Mouse (Mus musculus) heart, embryonic 11.5 days (tissue): ENCODE results near the gene Gpcpd1. TPM values are rescaled to one million over a fixed set of nuclear protein-coding genes. Genes with fewer than 3 reads are reported as not detected.

ENCODE experiments used
- ATAC-seq: fragments of 200-750 bp; cut with Nextera tagmentation; replicated peaks from 2 replicates; pipeline ENCODE4 v1.8.0; 2017; ENCODE audit warnings: moderate library complexity; ENCODE audit not compliant: insufficient number of reproducible peaks, low FRiP score, low TSS enrichment
- H3K27ac ChIP-seq: fragments of 300-500 bp; sonication (generic); 2 replicates; pipeline ENCODE4 v1.5.1; 2014; ENCODE audit warnings: mild to moderate bottlenecking, low read depth, low read length
- H3K27me3 ChIP-seq: fragments of 300-500 bp; sonication (generic); 2 replicates; pipeline ENCODE4 v1.6.1; 2014; ENCODE audit warnings: mild to moderate bottlenecking, low read length, mixed read lengths; ENCODE audit not compliant: control insufficient read depth, insufficient read depth
- H3K36me3 ChIP-seq: fragments of 300-500 bp; sonication (generic); 2 replicates; pipeline ENCODE4 v1.6.1; 2014; ENCODE audit warnings: mild to moderate bottlenecking, low read length, moderate library complexity, mixed read lengths; ENCODE audit not compliant: control insufficient read depth, insufficient read depth
- H3K4me1 ChIP-seq: fragments of 300-500 bp; sonication (generic); 2 replicates; pipeline ENCODE4 v1.6.1; 2014; ENCODE audit warnings: low read length; ENCODE audit not compliant: control insufficient read depth, insufficient read depth
- H3K4me2 ChIP-seq: fragments of 300-500 bp; sonication (generic); 2 replicates; pipeline ENCODE4 v1.6.1; 2014; ENCODE audit warnings: mild to moderate bottlenecking, moderate library complexity
- H3K4me3 ChIP-seq: fragments of 300-500 bp; sonication (generic); 2 replicates; pipeline ENCODE4 v1.5.1; 2014; ENCODE audit warnings: low read depth, low read length
- H3K9ac ChIP-seq: fragments of 300-500 bp; sonication (generic); 2 replicates; pipeline ENCODE4 v1.6.1; 2014; ENCODE audit warnings: mild to moderate bottlenecking, low read depth, low read length, moderate library complexity
- H3K9me3 ChIP-seq: fragments of 300-500 bp; sonication (generic); replicated peaks from 2 replicates; pipeline ENCODE4 v1.6.1; 2016; ENCODE audit warnings: low read length; ENCODE audit not compliant: control insufficient read depth
- WGBS: fragments of 180-500 bp; shearing (Covaris S2); extraction: QIAGEN DNeasy Blood & Tissue Kit; methylation state at CpG from one replicate; pipeline ENCODE4 v1.1.7; 2014; ENCODE audit not compliant: insufficient replicate concordance; 5-methylcytosine and 5-hydroxymethylcytosine counted together
- polyA plus RNA-seq: library from polyadenylated mRNA; unstranded; fragments of >200 nt; fragmentation: Nextera tagmentation; extraction: Ambion mirVana; gene quantifications from 2 replicates; pipeline ENCODE4 v1.2.1, GENCODE M21; 2014

The Gpcpd1 gene
- polyA plus RNA-seq, 1 experiment from 2014 or later = 36.5 TPM

DNA sequence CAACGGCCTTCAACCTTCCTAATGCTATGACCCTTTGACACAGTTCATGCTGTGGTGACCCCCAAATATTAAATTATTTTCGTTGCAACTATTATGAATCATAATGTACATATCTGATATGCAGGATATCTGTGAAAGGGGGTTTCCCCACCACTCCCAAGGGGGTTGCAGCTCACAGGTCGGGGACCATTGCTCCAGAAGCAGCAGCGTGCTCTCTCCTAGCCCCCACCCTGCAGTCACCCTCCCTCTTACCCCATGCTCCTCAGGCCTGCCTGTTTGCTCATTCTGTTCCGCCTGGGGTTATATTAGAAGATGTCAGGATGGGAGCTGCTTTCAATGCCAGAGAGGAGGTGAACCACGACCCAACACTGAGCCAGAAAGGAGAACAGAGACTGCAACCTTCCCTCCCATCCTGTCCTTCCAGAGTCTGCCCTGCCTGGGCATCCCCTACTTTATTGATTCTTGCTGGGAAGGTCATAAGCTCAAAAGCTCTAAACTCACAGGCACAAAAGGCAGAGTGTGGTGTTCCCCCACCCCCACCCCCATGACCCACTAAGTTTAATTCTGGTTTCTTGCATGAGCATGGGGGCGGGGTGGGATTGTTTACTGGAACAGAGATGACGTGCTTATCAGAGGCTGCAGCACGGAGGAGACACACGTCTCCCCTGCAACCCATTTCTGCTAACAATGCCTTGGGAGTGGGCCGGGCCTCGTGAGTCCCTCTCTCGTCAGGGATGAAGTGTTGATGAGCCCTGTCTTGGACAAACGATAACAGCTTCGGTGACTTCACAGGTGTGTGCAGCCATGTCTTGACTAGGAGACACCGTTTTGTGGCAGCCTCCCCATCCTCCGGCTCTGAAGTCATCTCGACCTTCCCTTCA is 69.3 kb downstream of the Gpcpd1 start:
- ATAC-seq = no peak
- no peak overlapping the region for H3K4me3 ChIP-seq
- peak overlapping the region; percentile 11 for H3K4me2 ChIP-seq
- no peaks in the 10 kb centered on the region for H3K36me3 ChIP-seq
- H3K4me1 ChIP-seq = 0 out of 2 replicates have a peak, but pooled peaks cover 4% of the 10 kb centered on the region
- 39% methylated on average over 18 of the region's 18 CpGs for WGBS
- no peak overlapping the region for H3K9ac ChIP-seq
- no peak overlapping the region for H3K27ac ChIP-seq
- no peaks in the 10 kb centered on the region for H3K27me3 ChIP-seq
- no peaks in the 10 kb centered on the region for H3K9me3 ChIP-seq

DNA sequence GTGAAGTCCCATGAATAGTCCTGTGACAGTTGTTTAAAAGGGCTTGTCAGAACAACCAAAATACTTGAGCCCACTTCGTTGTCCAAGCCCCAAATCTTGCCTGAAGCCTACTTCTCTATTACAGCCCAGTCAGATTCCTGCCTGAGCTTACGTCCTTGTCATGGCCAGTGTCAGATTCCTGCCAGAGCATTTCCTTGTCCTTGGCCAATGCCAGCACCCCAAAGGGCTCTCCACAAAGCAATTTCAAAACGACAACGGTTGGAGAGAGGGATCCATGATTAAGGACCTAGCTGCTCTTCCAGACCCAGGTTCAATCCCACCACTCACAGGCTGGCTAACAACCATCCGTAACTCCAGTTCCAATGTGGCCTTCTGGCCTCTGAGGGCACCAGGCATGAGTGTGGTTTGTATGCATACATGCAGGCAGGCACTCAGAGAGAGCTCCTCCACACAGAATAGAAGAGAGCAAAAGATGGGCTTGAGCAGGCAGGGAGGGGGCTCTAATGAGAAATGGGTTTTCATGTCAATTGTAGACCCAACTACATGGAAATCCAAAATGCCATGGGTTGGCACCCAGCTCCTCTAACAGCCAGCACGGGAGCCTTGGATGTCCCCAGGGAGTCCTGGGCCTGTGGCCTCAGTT is 70.2 kb downstream of the Gpcpd1 start:
- Histone ChIP-seq H3K9me3 (no peaks in the 10 kb centered on the region), H3K36me3 (no peaks in the 10 kb centered on the region), H3K4me1 (peaks cover 8% of the 10 kb centered on the region; the same call in 1 of the 2 replicates), H3K9ac (no peak overlapping the region), H3K27ac (no peak overlapping the region), H3K4me3 (no peak overlapping the region), H3K4me2 (no peak overlapping the region), H3K27me3 (no peaks in the 10 kb centered on the region)
- no peak for ATAC-seq
- WGBS = 75% methylated on average over 6 of the region's 6 CpGs

DNA sequence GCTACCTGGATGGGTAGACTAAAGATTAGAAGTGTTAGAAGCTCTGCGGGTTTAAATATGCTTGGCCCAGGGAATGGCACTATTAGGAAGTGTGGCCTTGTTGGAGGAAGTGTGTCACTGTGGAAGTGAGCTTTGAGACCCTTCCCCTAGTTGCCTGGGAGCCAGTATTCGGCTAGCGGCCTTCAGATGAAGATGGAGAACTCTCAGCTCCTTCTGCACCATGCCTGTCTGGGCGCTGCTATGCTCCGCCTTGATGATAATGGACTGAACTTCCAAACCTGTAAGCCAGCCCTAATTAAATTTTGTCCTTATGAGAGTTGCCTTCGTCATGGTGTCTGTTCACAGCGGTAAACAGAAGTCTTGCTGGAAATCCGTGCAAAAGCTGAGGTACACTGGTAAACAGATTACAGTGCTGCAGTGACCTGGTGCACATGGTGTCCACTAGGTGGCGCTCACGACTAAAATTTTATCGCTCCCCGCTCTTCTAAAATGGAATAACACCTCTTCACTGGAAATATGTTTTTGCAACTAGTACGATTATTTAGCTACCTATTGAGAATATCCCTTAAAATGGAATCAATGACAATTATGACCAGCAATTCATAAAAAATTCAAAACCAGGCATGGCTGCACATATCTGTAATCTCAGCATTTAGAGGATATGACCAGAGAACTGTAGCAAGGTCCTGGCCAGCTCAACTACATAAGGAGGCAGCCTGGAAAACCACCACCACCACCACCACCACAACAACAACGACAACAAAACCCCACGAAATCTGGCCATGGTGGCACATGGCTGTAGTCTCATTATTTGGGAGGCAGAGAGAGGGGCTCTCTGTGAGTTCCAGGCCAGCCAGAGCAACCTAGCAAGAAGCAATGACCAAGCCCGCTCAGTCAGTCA is 71.1 kb downstream of the Gpcpd1 start:
- Histone ChIP-seq H3K36me3 (no peaks in the 10 kb centered on the region), H3K9me3 (no peaks in the 10 kb centered on the region), H3K4me2 (no peak overlapping the region), H3K9ac (no peak overlapping the region), H3K4me1 (peaks cover 8% of the 10 kb centered on the region; the same call in 1 of the 2 replicates), H3K27ac (no peak overlapping the region), H3K27me3 (no peaks in the 10 kb centered on the region), H3K4me3 (no peak overlapping the region)
- no peak for ATAC-seq
- WGBS = 25% methylated on average over 16 of the region's 16 CpGs

DNA sequence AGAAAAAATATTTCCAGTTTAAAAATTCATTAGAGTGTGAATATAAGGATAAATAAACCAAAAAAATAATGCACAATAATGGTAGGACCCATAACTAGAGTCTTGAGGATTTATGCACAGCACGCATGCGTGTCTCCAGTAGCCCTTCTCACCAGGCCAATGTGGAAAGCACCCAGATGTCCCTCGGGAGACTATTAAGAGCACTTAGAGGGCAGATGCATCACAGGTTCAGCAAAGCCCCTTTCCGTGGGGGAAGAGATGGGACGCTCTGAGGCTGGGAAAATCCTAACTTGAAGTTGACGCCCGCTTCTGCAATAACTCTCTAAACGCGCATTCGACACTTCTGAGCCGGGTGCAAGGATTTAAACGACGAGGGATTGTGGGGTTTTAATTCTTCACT is 71.9 kb downstream of the Gpcpd1 start:
- Histone ChIP-seq H3K4me2 (no peak overlapping the region), H3K27ac (no peak overlapping the region), H3K9me3 (no peaks in the 10 kb centered on the region), H3K9ac (no peak overlapping the region), H3K27me3 (no peaks in the 10 kb centered on the region), H3K36me3 (no peaks in the 10 kb centered on the region), H3K4me3 (no peak overlapping the region), H3K4me1 (peaks cover 8% of the 10 kb centered on the region; the same call in 1 of the 2 replicates)
- 76% methylated on average over 13 of the region's 13 CpGs for WGBS
- no peak for ATAC-seq

DNA sequence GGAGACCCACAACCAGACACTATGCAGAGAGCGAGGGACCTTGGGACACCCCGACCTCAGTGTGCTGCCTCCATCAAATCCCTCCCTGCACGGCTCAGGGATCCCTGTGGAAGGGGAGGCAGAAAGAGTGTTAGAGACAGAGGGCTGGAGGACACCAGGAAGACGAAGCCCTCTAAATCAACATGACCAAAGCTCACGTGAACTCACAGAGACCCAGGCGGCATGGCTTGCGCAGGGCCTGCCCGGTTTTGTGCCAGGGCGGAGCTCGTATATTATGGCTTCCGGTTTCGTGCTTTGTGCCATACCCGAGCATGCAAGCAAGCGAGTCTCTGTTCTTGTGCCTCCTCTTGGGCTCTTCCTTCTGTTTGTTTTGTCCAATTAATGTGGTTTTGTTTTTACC is 72.5 kb downstream of the Gpcpd1 start:
- 85% methylated on average over 14 of the region's 14 CpGs for WGBS
- no peak overlapping the region for H3K27ac ChIP-seq
- no peak overlapping the region for H3K4me3 ChIP-seq
- H3K4me2 ChIP-seq = no peak overlapping the region
- no peaks in the 10 kb centered on the region for H3K9me3 ChIP-seq
- no peaks in the 10 kb centered on the region for H3K36me3 ChIP-seq
- H3K9ac ChIP-seq = no peak overlapping the region
- H3K4me1 ChIP-seq = peaks cover 8% of the 10 kb centered on the region; the same call in 1 of the 2 replicates
- no peaks in the 10 kb centered on the region for H3K27me3 ChIP-seq
- no peak for ATAC-seq

DNA sequence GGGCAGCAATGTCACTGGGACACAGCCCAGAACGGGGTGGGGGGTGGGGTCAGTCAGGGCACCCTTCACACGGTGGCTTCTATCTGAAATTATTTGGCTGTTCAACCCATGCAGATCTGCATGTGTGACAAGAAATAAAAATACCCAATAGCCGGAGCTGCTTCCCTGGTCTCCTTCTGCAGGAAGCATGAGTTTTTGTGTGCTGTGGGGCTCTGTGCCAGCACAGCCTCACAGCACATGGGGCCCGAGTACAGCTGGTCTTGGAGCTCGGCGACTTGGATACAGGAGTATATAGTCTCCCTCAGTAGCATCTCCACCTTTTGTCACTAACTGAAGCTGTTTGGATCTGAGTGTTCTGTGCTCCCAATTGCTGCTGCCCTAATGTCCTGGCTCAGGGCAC is 73.2 kb downstream of the Gpcpd1 start:
- Histone ChIP-seq H3K27ac (no peak overlapping the region), H3K4me2 (no peak overlapping the region), H3K36me3 (no peaks in the 10 kb centered on the region), H3K9me3 (no peaks in the 10 kb centered on the region), H3K27me3 (no peaks in the 10 kb centered on the region), H3K4me1 (peaks cover 8% of the 10 kb centered on the region; the same call in 1 of the 2 replicates), H3K9ac (no peak overlapping the region), H3K4me3 (no peak overlapping the region)
- ATAC-seq = no peak
- WGBS = 53% methylated on average over 6 of the region's 6 CpGs

DNA sequence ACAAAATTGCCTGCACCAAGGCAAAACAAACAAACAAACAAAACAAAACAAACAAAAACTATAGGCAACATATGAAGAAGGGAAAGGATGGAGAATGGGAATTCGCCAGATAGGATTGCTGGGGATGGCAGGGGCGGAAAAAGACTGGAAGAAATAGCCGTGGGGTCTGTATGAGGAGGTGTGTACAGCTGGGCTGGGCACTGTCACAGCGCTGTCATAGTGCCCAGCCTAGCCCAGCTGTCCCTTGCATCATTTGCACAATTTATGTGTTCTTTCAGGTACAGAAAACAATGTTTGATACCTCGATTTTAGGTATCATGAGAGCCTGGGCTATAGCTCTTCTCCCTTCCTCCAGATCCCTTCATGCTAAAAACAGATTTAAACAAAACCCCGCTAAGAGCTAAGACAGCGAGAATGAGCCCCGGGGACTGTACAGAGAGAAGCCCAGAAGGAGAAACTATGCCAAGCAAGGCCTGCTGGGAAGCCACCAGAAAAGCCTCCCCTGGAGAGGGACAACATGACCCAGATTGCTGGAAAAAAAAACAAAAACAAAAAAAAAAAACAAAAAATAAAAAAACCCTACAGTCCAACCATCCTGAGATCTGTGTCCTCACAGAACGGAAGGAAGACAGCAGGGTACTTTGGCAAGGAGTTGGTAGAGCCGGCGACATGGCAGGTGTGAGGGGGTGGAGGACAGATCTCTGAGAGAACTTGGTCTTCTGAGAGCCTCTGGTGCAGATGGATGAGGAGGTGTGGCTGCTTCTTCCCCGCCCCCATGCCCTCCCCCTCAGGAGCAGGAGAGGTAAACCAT is 74.0 kb downstream of the Gpcpd1 start:
- Histone ChIP-seq H3K27ac (no peak overlapping the region), H3K27me3 (no peaks in the 10 kb centered on the region), H3K4me1 (peaks cover 8% of the 10 kb centered on the region; the same call in 1 of the 2 replicates), H3K4me2 (no peak overlapping the region), H3K9me3 (no peaks in the 10 kb centered on the region), H3K4me3 (no peak overlapping the region), H3K9ac (no peak overlapping the region), H3K36me3 (no peaks in the 10 kb centered on the region)
- 62% methylated on average over 12 of the region's 12 CpGs for WGBS
- ATAC-seq = no peak
